Mouse (Mus musculus) liver, embryonic 14.5 days (tissue): ENCODE measurements around the gene Cdk2.

Source experiments
- CTCF ChIP-seq: IDR thresholded peaks from 2 replicates; pipeline ENCODE4 v1.5.1; 2016; ENCODE audit warnings: antibody characterized with exemption, low read depth, control low read depth
- EP300 ChIP-seq: IDR thresholded peaks from 2 replicates; pipeline ENCODE4 v1.6.1; 2016; ENCODE audit warnings: antibody characterized with exemption, low read depth

DNA sequence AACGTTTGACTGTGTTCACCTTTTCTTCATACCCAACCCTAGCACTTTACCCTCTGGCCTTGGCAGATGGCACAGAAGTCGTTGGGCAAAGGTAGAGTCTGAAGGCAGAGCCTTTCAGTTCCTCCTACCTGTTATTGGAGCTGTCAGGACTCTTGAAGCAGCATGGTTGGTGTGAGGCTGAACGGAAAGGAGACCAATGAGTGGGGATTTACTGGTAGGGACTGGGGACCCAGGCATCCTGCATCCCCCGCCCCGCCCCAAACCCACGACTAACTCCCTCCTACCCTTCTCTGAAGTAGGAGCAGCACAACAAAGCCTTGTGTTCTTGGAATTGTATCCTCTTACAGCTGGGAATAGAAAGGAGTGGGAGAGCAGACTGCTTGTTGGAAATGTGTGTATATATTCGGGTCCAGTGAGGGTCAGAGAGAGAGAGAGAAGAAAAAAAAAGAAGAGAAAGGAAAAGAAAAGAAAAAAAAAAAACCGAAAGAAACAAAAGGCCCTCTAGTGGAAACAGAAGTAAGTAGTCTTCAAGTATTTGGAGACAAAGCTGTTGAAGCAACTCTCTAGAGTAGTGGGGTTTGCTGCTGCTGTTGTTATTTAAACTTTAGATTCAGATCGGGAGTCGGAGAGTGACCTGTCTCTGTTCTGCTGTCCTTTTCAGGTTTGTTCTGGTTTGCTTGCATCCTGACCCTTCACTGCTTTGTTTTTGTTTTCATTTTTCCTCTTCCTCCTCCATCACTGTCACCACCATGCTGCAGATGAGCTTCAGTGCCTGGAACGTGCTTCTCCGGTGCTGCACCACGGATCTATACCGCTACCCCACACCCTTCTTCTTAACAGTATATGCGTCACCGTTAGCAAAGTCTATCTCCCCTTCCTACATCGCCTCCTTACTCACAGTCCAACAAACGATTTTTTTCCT is 40.1 kb upstream of the Cdk2 start, which contains the start of gene Dgka:
- TF ChIP-seq CTCF, result no peak
- no peak for TF ChIP-seq EP300
